Mouse (Mus musculus) cerebellum, adult 11-12 months (tissue): ENCODE results near the gene Npnt.

Experiments used
- DNase-seq: peaks from one replicate; pipeline ENCODE4 v3.0.0; 2022

The Npnt gene

GRCm38 (mm10) chr3:132851841-132852728 is 98.0 kb downstream of the Npnt start:
- DNase-seq: no peak

GRCm38 (mm10) chr3:132851417-132851816 is 98.7 kb downstream of the Npnt start:
- no peak for DNase-seq

- no peak for DNase-seq
These were observed 99.7 kb downstream of the Npnt start for GRCm38 (mm10) chr3:132850431-132850830.

- DNase-seq: no peak
These were observed 100.4 kb downstream of the Npnt start for GRCm38 (mm10) chr3:132849669-132850068.

GRCm38 (mm10) chr3:132842676-132843075 is 107.4 kb downstream of the Npnt start:
- no peak for DNase-seq

- no peak for DNase-seq
These were observed 110.6 kb downstream of the Npnt start for GRCm38 (mm10) chr3:132839516-132839915.

GRCm38 (mm10) chr3:132838656-132839417 is 111.3 kb downstream of the Npnt start:
- DNase-seq: no peak

- DNase-seq: no peak
These were observed 113.0 kb downstream of the Npnt start for GRCm38 (mm10) chr3:132837134-132837533.

GRCm38 (mm10) chr3:132835118-132835794 is 114.8 kb downstream of the Npnt start:
- no peak for DNase-seq
